In the genomic region with DNA sequence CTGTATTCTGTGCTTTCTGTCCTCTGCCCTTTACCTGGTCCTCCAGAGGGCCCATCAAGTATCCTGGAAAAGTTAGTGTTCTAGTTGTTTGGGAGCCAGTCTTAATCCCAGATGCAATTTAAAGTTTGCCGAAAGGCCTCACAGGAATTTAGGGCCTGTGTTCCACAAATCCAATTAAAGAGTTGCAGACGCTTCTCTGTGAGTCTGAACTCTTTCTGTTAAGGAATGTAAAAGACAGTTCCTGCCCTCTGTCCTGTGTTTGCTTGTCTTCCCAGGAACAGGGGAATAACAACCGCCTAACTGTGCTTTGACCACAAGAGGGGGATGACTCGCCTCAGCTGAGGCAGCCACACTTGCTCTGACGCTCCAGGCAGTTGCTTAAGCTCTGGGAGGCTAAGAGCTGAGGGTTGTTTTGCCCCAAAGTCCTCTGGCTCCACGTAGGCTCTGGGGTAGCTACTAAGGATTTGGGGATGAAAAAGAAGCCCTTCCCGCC, we compare ENCODE assay signal across 9 mouse cellular contexts. TPM values are rescaled to one million over a fixed set of nuclear protein-coding genes. Genes with fewer than 3 reads are reported as not detected.
DNase-seq lines count a peak whose midpoint lies in the region; ATAC-seq and TF ChIP-seq lines count a peak whose summit lies in the region.
"Had no signal": no experiment of that assay in that cellular context is flagged by ENCODE, and none has a peak within 500 bp of the region (broad histone marks: within the 10 kb centered on the region; RNA-seq: fewer than 3 reads in every experiment).

Olfr156 (minus strand) TSS at position 51 of the 493 bp plus-strand sequence.

- H3K4me2 ChIP-seq in hindbrain, postnatal 0 days (ENCODE audit: low read depth, low read length), result no peak within 1 kb of the TSS

- peak; percentile 78 for TF ChIP-seq CTCF in hindbrain, postnatal 0 days (IDR thresholded peaks at IDR 0.05; ENCODE audit: low read depth)

- no peak within 1 kb of the TSS for H3K9ac ChIP-seq in hindbrain, postnatal 0 days (replicated peaks; ENCODE audit: low read length)

- no peak within 1 kb of the TSS for H3K4me3 ChIP-seq in hindbrain, postnatal 0 days (ENCODE audit: low read length)

- ATAC-seq in hindbrain, postnatal 0 days, result no peak
- ATAC-seq in granulocyte monocyte progenitor cell, adult 5-6 weeks (replicated peaks; ENCODE audit: poor library complexity, severe bottlenecking), result no peak

- no peak within 1 kb of the TSS for H3K27ac ChIP-seq in hindbrain, postnatal 0 days

- no peaks in the 10 kb centered on the region for H3K27me3 ChIP-seq in hindbrain, postnatal 0 days (ENCODE audit: insufficient read depth, low read length)

- H3K4me1 ChIP-seq in hindbrain, postnatal 0 days (ENCODE audit: insufficient read depth, low read length), result no peaks in the 10 kb centered on the region

- H3K36me3 ChIP-seq in hindbrain, postnatal 0 days (ENCODE audit: insufficient read depth, low read length), result no peaks in the 10 kb centered on the region

- peak; percentile 45 for DNase-seq in heart, postnatal 4 days
- no peak for DNase-seq in heart, adult 18-20 months
- DNase-seq in urinary bladder, postnatal 25 days (ENCODE audit: low spot score), result peak; percentile 6
- DNase-seq in urinary bladder, adult 2 months (ENCODE audit: low spot score), result no peak
- peak; percentile 68 for DNase-seq in hindbrain, postnatal 0 days (ENCODE audit: low spot score)
- peak; percentile 5 for DNase-seq in retina, postnatal 7 days (ENCODE audit: low read depth, low spot score)
- DNase-seq in gastrocnemius, postnatal 25 days, result no peak

- WGBS in hindbrain, postnatal 0 days, result 15% methylated on average over 7 of the region's 7 CpGs

- no peaks in the 10 kb centered on the region for H3K9me3 ChIP-seq in hindbrain, postnatal 0 days (ENCODE audit: low read length)

RNA-seq across cellular contexts. Expression of gene Olfr156, which starts in this region (rescaled TPM):
- not detected for total RNA-seq in heart, postnatal 4 days (2021)
- not detected for total RNA-seq in heart, adult 18-20 months (2021)
- polyA plus RNA-seq in urinary bladder, adult 2 months (2012; rRNA removed), result not detected in 2 replicates
- not detected in 2 replicates for total RNA-seq in hindbrain, postnatal 0 days (2014; rRNA removed)
- not detected in 2 replicates for polyA plus RNA-seq in hindbrain, postnatal 0 days (2015; fragmentation: Nextera tagmentation; extraction: Ambion mirVana)
- total RNA-seq in granulocyte monocyte progenitor cell, adult 5-6 weeks (2014; fragmentation: Nextera tagmentation), result not detected in 2 replicates
- not detected in 2 replicates for total RNA-seq in granulocyte monocyte progenitor cell, adult 5-6 weeks (2017)
- not detected for total RNA-seq in gastrocnemius, postnatal 25 days (2021)
- total RNA-seq: layer of hippocampus, adult 18-20 months had no signal

Comparison
In these comparisons a context has a peak if more than half of its experiments do, and no peak if none do; other contexts are left out.
1. DNase-seq: peak in urinary bladder, postnatal 25 days (single experiment) and retina, postnatal 7 days (single experiment); none in heart, adult 18-20 months (0 of 2), urinary bladder, adult 2 months (single experiment) and gastrocnemius, postnatal 25 days (single experiment).
2. Peak in DNase-seq in heart, postnatal 4 days; RNA of the gene not detected or under 1 TPM.
3. Peak in DNase-seq in hindbrain, postnatal 0 days; RNA of the gene not detected or under 1 TPM.